ENCODE assay signal across 8 mouse cellular contexts in the genomic region with DNA sequence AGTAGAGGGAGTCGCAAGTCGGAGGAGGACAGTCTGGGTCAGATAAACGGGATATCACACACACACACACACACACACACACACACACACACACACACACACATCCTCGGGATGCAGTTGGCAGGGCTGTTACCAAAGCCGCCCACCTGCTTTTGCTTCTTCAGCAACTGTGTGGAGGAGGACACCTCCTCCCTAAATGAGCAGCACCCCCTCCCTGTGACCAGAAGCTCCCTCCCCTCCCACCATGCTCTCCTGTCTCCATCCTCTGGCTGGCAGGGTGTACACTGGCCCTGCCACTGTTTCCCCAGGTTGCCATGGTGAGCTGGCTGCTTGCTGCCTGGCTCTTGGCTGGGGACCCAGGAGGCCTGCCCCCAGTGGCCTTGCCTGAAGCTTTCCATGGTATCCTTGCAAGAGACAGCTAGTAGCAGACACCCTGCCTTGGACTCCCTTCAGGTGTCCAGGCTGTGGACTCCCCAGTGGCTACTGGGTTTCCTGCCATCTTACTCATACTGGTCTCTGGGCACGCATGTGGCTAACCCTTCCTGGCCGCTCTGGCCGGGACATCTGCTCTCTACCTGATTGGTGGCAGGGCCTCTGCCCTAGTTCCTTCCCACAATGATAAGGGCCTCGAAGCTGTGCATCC. TPM values are rescaled to one million over a fixed set of nuclear protein-coding genes. Genes with fewer than 3 reads are reported as not detected.
DNase-seq lines count a peak whose midpoint lies in the region; ATAC-seq lines count a peak whose summit lies in the region.

No protein-coding gene starts in this region.

- no peak for ATAC-seq in CD4-positive, CD25-positive, alpha-beta regulatory T cell, adult 4 months
- peak; percentile 43; the same call in 1 of the 2 replicates for ATAC-seq in cerebellum, adult (ENCODE audit: insufficient number of reproducible peaks, low FRiP score, low TSS enrichment)
- ATAC-seq in forebrain, embryonic 16.5 days: 0 out of 2 replicates have a peak, but pooled peaks have one; percentile 13
- ATAC-seq in midbrain, embryonic 12.5 days (ENCODE audit: low FRiP score, low read depth): no peak
- ATAC-seq in stomach, embryonic 14.5 days (ENCODE audit: insufficient number of reproducible peaks, insufficient read depth, low FRiP score, low read depth): no peak

- H3K27me3 ChIP-seq in forebrain, embryonic 16.5 days (replicated peaks; ENCODE audit: control insufficient read depth, insufficient read depth, low read length): peaks cover 6% of the 10 kb centered on the region; the same call in 1 of the 2 replicates
- peaks cover 30% of the 10 kb centered on the region for H3K27me3 ChIP-seq in midbrain, embryonic 12.5 days
- no peaks in the 10 kb centered on the region for H3K27me3 ChIP-seq in stomach, embryonic 14.5 days (ENCODE audit: control insufficient read depth, insufficient read depth, low read length)

- H3K9me3 ChIP-seq in forebrain, embryonic 16.5 days (ENCODE audit: control insufficient read depth, low read length): no peaks in the 10 kb centered on the region
- no peaks in the 10 kb centered on the region for H3K9me3 ChIP-seq in midbrain, embryonic 12.5 days
- H3K9me3 ChIP-seq in stomach, embryonic 14.5 days (ENCODE audit: control insufficient read depth, low read depth, low read length): no peaks in the 10 kb centered on the region

- peak; percentile 42 for DNase-seq in CD4-positive, CD25-positive, alpha-beta regulatory T cell, adult 2 months (ENCODE audit: low read depth, low spot score)
- peak; percentile 91 for DNase-seq in heart, postnatal 4 days
- peak; percentile 75 to 83 for DNase-seq in left cerebral cortex, postnatal 10 days (ENCODE audit: extremely low spot score in 1 of 2, low spot score in 2 of 2)

- H3K4me3 ChIP-seq in forebrain, embryonic 16.5 days (replicated peaks; ENCODE audit: low read length): no peak overlapping the region
- H3K4me3 ChIP-seq in midbrain, embryonic 12.5 days: no peak overlapping the region
- no peak overlapping the region for H3K4me3 ChIP-seq in stomach, embryonic 14.5 days (ENCODE audit: low read depth, low read length)

- H3K4me1 ChIP-seq in forebrain, embryonic 16.5 days (replicated peaks; ENCODE audit: control insufficient read depth, insufficient read depth, low read length): peaks cover 99% of the 10 kb centered on the region
- peaks cover 100% of the 10 kb centered on the region for H3K4me1 ChIP-seq in midbrain, embryonic 12.5 days
- peaks cover 94% of the 10 kb centered on the region for H3K4me1 ChIP-seq in stomach, embryonic 14.5 days (ENCODE audit: control insufficient read depth, insufficient read depth, low read length)

- H3K36me3 ChIP-seq in forebrain, embryonic 16.5 days (ENCODE audit: control insufficient read depth, insufficient read depth): no peaks in the 10 kb centered on the region
- H3K36me3 ChIP-seq in midbrain, embryonic 12.5 days: 0 out of 2 replicates have a peak, but pooled peaks cover 6% of the 10 kb centered on the region
- H3K36me3 ChIP-seq in stomach, embryonic 14.5 days (ENCODE audit: control insufficient read depth, insufficient read depth, low read length): peaks cover 39% of the 10 kb centered on the region

- intact Hi-C loops in left cerebral cortex, postnatal 10 days (cut with DNase I): no loop called here

- WGBS in forebrain, embryonic 16.5 days: 30% methylated on average over 9 of the region's 9 CpGs
- WGBS in midbrain, embryonic 12.5 days: 32% methylated on average over 9 of the region's 9 CpGs
- 25% methylated on average over 9 of the region's 9 CpGs for WGBS in stomach, embryonic 14.5 days

- H3K9ac ChIP-seq in forebrain, embryonic 16.5 days (replicated peaks; ENCODE audit: low read depth, low read length): peak overlapping the region; percentile 8
- peak overlapping the region; percentile 31 for H3K9ac ChIP-seq in midbrain, embryonic 12.5 days (replicated peaks)
- H3K9ac ChIP-seq in stomach, embryonic 14.5 days (replicated peaks; ENCODE audit: low read depth, low read length): no peak overlapping the region

- H3K4me2 ChIP-seq in forebrain, embryonic 16.5 days (ENCODE audit: low read length): 0 out of 2 replicates have a peak overlapping the region, but pooled peaks have one; percentile 3
- H3K4me2 ChIP-seq in midbrain, embryonic 12.5 days (replicated peaks): peak overlapping the region; percentile 91
- H3K4me2 ChIP-seq in stomach, embryonic 14.5 days (replicated peaks; ENCODE audit: low read depth, low read length): peak overlapping the region; percentile 99; the same call in 1 of the 2 replicates

- peak overlapping the region; percentile 34; the same call in 1 of the 2 replicates for H3K27ac ChIP-seq in forebrain, embryonic 16.5 days (ENCODE audit: low read length)
- H3K27ac ChIP-seq in midbrain, embryonic 12.5 days (replicated peaks): peak overlapping the region; percentile 95
- H3K27ac ChIP-seq in stomach, embryonic 14.5 days (ENCODE audit: low read length): peak overlapping the region; percentile 96; the same call in 1 of the 2 replicates

RNA-seq across cellular contexts. Expression of a gene that starts 16.2 kb away (rescaled TPM):
- polyA plus RNA-seq in CD4-positive, CD25-positive, alpha-beta regulatory T cell, adult 4 months (2017; shearing (Covaris generic)): not detected
- polyA plus RNA-seq in forebrain, embryonic 16.5 days (2015; fragmentation: Nextera tagmentation; extraction: Ambion mirVana): 0.51 and 1.0 TPM in 2 replicates
- total RNA-seq in heart, postnatal 4 days (2021): 1 to 10 TPM; 2.0 to 2.5 TPM
- total RNA-seq in left cerebral cortex, postnatal 10 days (2021): 1 to 10 TPM; 4.1 to 5.1 TPM
- polyA plus RNA-seq in midbrain, embryonic 12.5 days (2016; fragmentation: Nextera tagmentation; extraction: Ambion mirVana): 0.67 and 0.80 TPM in 2 replicates
- not detected in 2 replicates for polyA plus RNA-seq in stomach, embryonic 14.5 days (2014; fragmentation: Nextera tagmentation; extraction: Ambion mirVana)

RNA-seq across cellular contexts. Expression of a gene that starts 39.0 kb away (rescaled TPM):
- polyA plus RNA-seq in CD4-positive, CD25-positive, alpha-beta regulatory T cell, adult 4 months (2017; shearing (Covaris generic)): 1 to 10 TPM; 8.6 to 8.9 TPM
- polyA plus RNA-seq in forebrain, embryonic 16.5 days (2015; fragmentation: Nextera tagmentation; extraction: Ambion mirVana): 9.5 and 10.6 TPM in 2 replicates
- total RNA-seq in heart, postnatal 4 days (2021): 10 to 100 TPM; 34.6 to 38.1 TPM
- total RNA-seq in left cerebral cortex, postnatal 10 days (2021): 10 to 100 TPM; 16.6 to 16.9 TPM
- 15.5 and 17.3 TPM in 2 replicates for polyA plus RNA-seq in midbrain, embryonic 12.5 days (2016; fragmentation: Nextera tagmentation; extraction: Ambion mirVana)
- polyA plus RNA-seq in stomach, embryonic 14.5 days (2014; fragmentation: Nextera tagmentation; extraction: Ambion mirVana): 54.0 and 56.8 TPM in 2 replicates

RNA-seq across cellular contexts. Expression of a gene that starts 57.4 kb away (rescaled TPM):
- polyA plus RNA-seq in CD4-positive, CD25-positive, alpha-beta regulatory T cell, adult 4 months (2017; shearing (Covaris generic)): 10 to 100 TPM; 39.6 to 58.8 TPM
- polyA plus RNA-seq in forebrain, embryonic 16.5 days (2015; fragmentation: Nextera tagmentation; extraction: Ambion mirVana): 97.6 and 121 TPM in 2 replicates
- total RNA-seq in heart, postnatal 4 days (2021): 100 to 1,000 TPM; 174 to 191 TPM
- 10 to 100 TPM; 10.1 to 12.0 TPM for total RNA-seq in left cerebral cortex, postnatal 10 days (2021)
- polyA plus RNA-seq in midbrain, embryonic 12.5 days (2016; fragmentation: Nextera tagmentation; extraction: Ambion mirVana): 305 and 311 TPM in 2 replicates
- polyA plus RNA-seq in stomach, embryonic 14.5 days (2014; fragmentation: Nextera tagmentation; extraction: Ambion mirVana): 260 and 284 TPM in 2 replicates

RNA-seq across cellular contexts. Expression of a gene that starts 59.0 kb away (rescaled TPM):
- 1 to 10 TPM; 4.1 to 8.5 TPM for polyA plus RNA-seq in CD4-positive, CD25-positive, alpha-beta regulatory T cell, adult 4 months (2017; shearing (Covaris generic))
- polyA plus RNA-seq in forebrain, embryonic 16.5 days (2015; fragmentation: Nextera tagmentation; extraction: Ambion mirVana): 10.3 and 10.9 TPM in 2 replicates
- 10 to 100 TPM in 1 of 2 experiments, 1 to 10 TPM in 1; 9.8 to 10.2 TPM for total RNA-seq in heart, postnatal 4 days (2021)
- under 1 TPM; 0.32 TPM for total RNA-seq in left cerebral cortex, postnatal 10 days (2021)
- 28.3 and 29.0 TPM in 2 replicates for polyA plus RNA-seq in midbrain, embryonic 12.5 days (2016; fragmentation: Nextera tagmentation; extraction: Ambion mirVana)
- 31.4 and 32.6 TPM in 2 replicates for polyA plus RNA-seq in stomach, embryonic 14.5 days (2014; fragmentation: Nextera tagmentation; extraction: Ambion mirVana)

Comparison
In these comparisons a context has a peak if more than half of its experiments do, and no peak if none do; other contexts are left out.
1. ATAC-seq: peak in cerebellum, adult (single experiment) and forebrain, embryonic 16.5 days (single experiment); none in CD4-positive, CD25-positive, alpha-beta regulatory T cell, adult 4 months (single experiment), midbrain, embryonic 12.5 days (single experiment) and stomach, embryonic 14.5 days (single experiment).
2. H3K27ac ChIP-seq: peak in every context shown above with its lines; median percentile 96 in stomach, embryonic 14.5 days; 95 in midbrain, embryonic 12.5 days; 34 in forebrain, embryonic 16.5 days.
3. H3K4me2 ChIP-seq: peak in every context shown above with its lines; median percentile 99 in stomach, embryonic 14.5 days; 91 in midbrain, embryonic 12.5 days; 3 in forebrain, embryonic 16.5 days.
4. Peak in every context shown above with its lines, with median percentiles within 50 percentile points of each other: DNase-seq.